ENCODE assay signal across 26 mouse cellular contexts in the genomic region with DNA sequence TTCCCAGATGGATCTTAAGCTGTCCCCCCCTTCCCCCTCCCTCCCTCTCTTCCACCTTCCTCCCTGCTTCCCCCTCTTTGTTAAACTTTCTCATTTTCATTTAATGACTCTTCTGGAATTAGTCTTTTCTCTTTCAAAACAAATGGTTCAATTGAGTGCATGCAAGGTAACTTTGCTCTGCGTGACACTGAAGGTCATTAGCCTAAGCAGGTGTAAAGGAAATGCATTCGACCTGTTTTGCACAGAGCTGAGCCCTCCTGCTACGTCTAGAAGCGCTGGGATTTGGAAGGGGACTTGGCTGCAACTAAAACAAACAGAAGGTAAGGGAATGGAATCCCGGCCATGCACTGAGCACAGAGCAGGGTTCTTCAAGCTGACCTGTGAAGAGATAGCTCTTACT. TPM values are rescaled to one million over a fixed set of nuclear protein-coding genes. Genes with fewer than 3 reads are reported as not detected.
"Had no signal": no experiment of that assay in that cellular context is flagged by ENCODE, and none has a peak within 500 bp of the region (broad histone marks: within the 10 kb centered on the region; RNA-seq: fewer than 3 reads in every experiment).

No protein-coding gene starts in this region.

- H3K27me3 ChIP-seq: limb, embryonic 12.5 days; limb, embryonic 15.5 days; lung, embryonic 15.5 days; megakaryocyte, embryonic 14.5 days; midbrain, embryonic 13.5 days; neural tube, embryonic 13.5 days had no signal

- H3K27ac ChIP-seq: layer of hippocampus, adult 2 months; left cerebral cortex, adult 2 months; limb, embryonic 12.5 days; limb, embryonic 15.5 days; liver, embryonic 14.5 days; lung, embryonic 15.5 days had no signal

- DNase-seq: kidney, adult 18-20 months; kidney, adult 9 months; kidney, postnatal 14 days; kidney, postnatal 4 days; layer of hippocampus, adult 9-11 months; liver, postnatal 0 days; lung, postnatal 10 days; lung, postnatal 36 days; retina, postnatal 1 day; right cerebral cortex, postnatal 25 days; thymus, postnatal 25 days had no signal

- H3K9ac ChIP-seq: limb, embryonic 12.5 days; limb, embryonic 15.5 days; liver, embryonic 14.5 days; liver, postnatal 0 days; lung, embryonic 15.5 days; midbrain, embryonic 13.5 days; neural tube, embryonic 13.5 days had no signal

- H3K36me3 ChIP-seq: limb, embryonic 12.5 days; limb, embryonic 15.5 days; lung, embryonic 15.5 days; midbrain, embryonic 10.5 days; midbrain, embryonic 13.5 days; neural tube, embryonic 13.5 days had no signal

- H3K4me3 ChIP-seq: layer of hippocampus, adult 2 months; left cerebral cortex, adult 2 months; limb, embryonic 12.5 days; limb, embryonic 15.5 days; lung, embryonic 15.5 days; megakaryocyte, embryonic 14.5 days; midbrain, embryonic 10.5 days; midbrain, embryonic 13.5 days; myocyte; neural tube, embryonic 13.5 days had no signal

- H3K9me3 ChIP-seq: limb, embryonic 12.5 days; limb, embryonic 15.5 days; lung, embryonic 15.5 days; megakaryocyte, embryonic 14.5 days; midbrain, embryonic 10.5 days; midbrain, embryonic 13.5 days; neural tube, embryonic 13.5 days had no signal

RNA-seq across cellular contexts. Expression of a gene that starts 59.4 kb away (rescaled TPM):
- total RNA-seq: left cerebral cortex, adult 2 months; neutrophil, adult 5-6 weeks had no signal
- polyA plus RNA-seq: kidney, embryonic 16.5 days; limb, embryonic 12.5 days; liver, embryonic 11.5 days; liver, embryonic 14.5 days; liver, postnatal 0 days; lung, embryonic 15.5 days; midbrain, embryonic 10.5 days; myocyte; stomach, embryonic 16.5 days had no signal
